Mouse (Mus musculus) midbrain, embryonic 14.5 days (tissue): ENCODE data around the gene Dpp6. TPM values are rescaled to one million over a fixed set of nuclear protein-coding genes. Genes with fewer than 3 reads are reported as not detected.

Source experiments
- ATAC-seq: fragments of 200-750 bp; cut with Nextera tagmentation; 2 replicates; pipeline ENCODE4 v1.8.0; 2017; ENCODE audit warnings: moderate number of reproducible peaks, moderate library complexity; ENCODE audit not compliant: low FRiP score, low TSS enrichment
- DNase-seq: peaks from one replicate; pipeline ENCODE4 v3.0.0-alpha.2; 2015
- H3K27ac ChIP-seq: fragments of 300-500 bp; sonication (generic); replicated peaks from 2 replicates; pipeline ENCODE4 v1.5.1; 2014; ENCODE audit warnings: mild to moderate bottlenecking, low read depth, low read length, moderate library complexity
- H3K27me3 ChIP-seq: fragments of 300-500 bp; sonication (generic); 2 replicates; pipeline ENCODE4 v1.6.1; 2014; ENCODE audit warnings: low read length, control low read depth, mixed read lengths; ENCODE audit not compliant: control insufficient read depth, insufficient read depth
- H3K36me3 ChIP-seq: fragments of 300-500 bp; sonication (generic); 2 replicates; pipeline ENCODE4 v1.6.1; 2014; ENCODE audit warnings: low read length, control low read depth; ENCODE audit not compliant: control insufficient read depth, insufficient read depth
- H3K4me1 ChIP-seq: fragments of 300-500 bp; sonication (generic); 2 replicates; pipeline ENCODE4 v1.6.1; 2014; ENCODE audit warnings: mild to moderate bottlenecking, antibody characterized with exemption, low read length, control low read depth; ENCODE audit not compliant: control insufficient read depth, insufficient read depth
- H3K4me2 ChIP-seq: fragments of 300-500 bp; sonication (generic); 2 replicates; pipeline ENCODE4 v1.6.1; 2014; ENCODE audit warnings: mild to moderate bottlenecking, low read length, moderate library complexity
- H3K4me3 ChIP-seq: fragments of 300-500 bp; sonication (generic); replicated peaks from 2 replicates; pipeline ENCODE4 v1.5.1; 2014; ENCODE audit warnings: low read depth, low read length
- H3K9ac ChIP-seq: fragments of 300-500 bp; sonication (generic); replicated peaks from 2 replicates; pipeline ENCODE4 v1.6.1; 2014; ENCODE audit warnings: mild to moderate bottlenecking, low read length, moderate library complexity
- H3K9me3 ChIP-seq: fragments of 300-500 bp; sonication (generic); 2 replicates; pipeline ENCODE4 v1.6.1; 2016; ENCODE audit warnings: low read length, control low read depth, mixed read lengths; ENCODE audit not compliant: control insufficient read depth
- WGBS: fragments of 180-500 bp; shearing (Covaris S2); extraction: QIAGEN DNeasy Blood & Tissue Kit; methylation state at CpG from one replicate; pipeline ENCODE4 v1.1.7; 2014; 5-methylcytosine and 5-hydroxymethylcytosine counted together
- polyA plus RNA-seq: library from polyadenylated mRNA; unstranded; fragments of >200 nt; fragmentation: Nextera tagmentation; extraction: Ambion mirVana; gene quantifications from 2 replicates; pipeline ENCODE4 v1.2.1, GENCODE M21; 2014

Dpp6 gene
- polyA plus RNA-seq, 1 experiment from 2014 or later, result 72.6 TPM

DNA sequence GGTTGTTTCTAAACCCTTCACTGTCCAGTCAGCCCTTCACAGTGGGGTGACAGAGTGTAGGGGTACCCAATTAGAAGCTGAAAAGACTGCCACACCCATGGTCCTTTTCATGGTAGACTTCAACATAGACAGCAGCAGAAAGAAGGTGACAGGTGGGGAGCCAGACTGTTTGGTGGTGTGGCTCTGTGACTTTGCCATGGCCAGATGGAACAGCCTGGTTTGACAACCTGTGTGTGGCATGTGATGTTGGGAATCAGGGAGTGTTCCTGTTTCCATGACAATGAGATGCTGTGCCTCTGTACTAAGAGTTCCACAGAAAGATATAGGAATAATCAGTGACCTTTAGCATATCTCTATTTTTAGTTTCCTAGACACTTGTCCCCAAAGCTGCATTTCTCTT lies 386.1 kb downstream of the Dpp6 start:
- DNase-seq (no peak), ATAC-seq (no peak)
- H3K4me1 ChIP-seq, result no peaks in the 10 kb centered on the region
- no peak overlapping the region for H3K4me3 ChIP-seq
- H3K27ac ChIP-seq, result no peak overlapping the region
- no peaks in the 10 kb centered on the region for H3K9me3 ChIP-seq
- no peaks in the 10 kb centered on the region for H3K27me3 ChIP-seq
- H3K36me3 ChIP-seq, result no peaks in the 10 kb centered on the region
- H3K4me2 ChIP-seq, result no peak overlapping the region
- H3K9ac ChIP-seq, result no peak overlapping the region

DNA sequence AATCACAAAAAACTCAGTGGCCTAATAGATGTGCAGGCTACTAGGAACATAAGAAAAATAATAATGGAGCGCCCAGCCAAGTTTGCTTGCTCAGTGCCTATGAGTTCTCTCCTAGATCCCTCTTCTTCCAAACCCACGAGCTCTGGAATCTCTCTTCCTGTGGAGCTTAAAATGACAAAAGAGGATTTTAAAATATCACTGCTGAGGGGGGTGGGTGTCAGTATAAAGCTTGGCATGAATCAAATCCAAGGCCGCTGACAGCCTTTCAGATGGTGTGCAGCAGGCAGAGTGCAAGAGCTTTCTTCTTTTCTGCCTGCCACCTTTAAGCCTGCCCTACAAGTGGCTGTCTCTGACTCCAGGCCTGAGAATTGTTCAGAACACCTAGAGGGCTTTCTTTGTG lies 387.7 kb downstream of the Dpp6 start:
- H3K4me2 ChIP-seq, result no peak overlapping the region
- H3K9ac ChIP-seq, result no peak overlapping the region
- 61% methylated on average over 3 of the region's 3 CpGs for WGBS
- no peak for ATAC-seq
- DNase-seq, result no peak
- no peak overlapping the region for H3K4me3 ChIP-seq
- H3K36me3 ChIP-seq, result no peaks in the 10 kb centered on the region
- no peaks in the 10 kb centered on the region for H3K9me3 ChIP-seq
- H3K27me3 ChIP-seq, result no peaks in the 10 kb centered on the region
- H3K27ac ChIP-seq, result no peak overlapping the region
- H3K4me1 ChIP-seq, result no peaks in the 10 kb centered on the region

DNA sequence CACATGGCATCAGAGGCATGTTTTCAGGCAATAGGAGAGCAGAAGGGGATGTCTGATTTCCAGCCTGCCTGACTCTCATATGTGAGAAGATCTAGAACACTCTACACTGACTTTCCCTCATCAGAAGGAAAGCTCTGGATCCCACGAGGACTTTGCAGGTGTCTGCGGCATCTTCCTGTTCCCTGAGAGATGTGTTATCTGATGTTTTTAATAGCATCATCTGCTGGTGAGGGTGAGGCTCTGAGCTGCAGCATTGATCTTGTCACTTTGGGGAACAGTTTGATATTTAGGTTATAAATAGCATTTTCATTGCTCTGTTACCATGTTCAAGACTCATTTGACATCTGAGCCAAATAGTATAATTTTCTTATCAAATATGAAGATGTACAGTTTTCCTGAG lies 388.8 kb downstream of the Dpp6 start:
- Histone ChIP-seq H3K4me3 (no peak overlapping the region), H3K36me3 (no peaks in the 10 kb centered on the region), H3K27ac (no peak overlapping the region), H3K27me3 (no peaks in the 10 kb centered on the region), H3K9ac (no peak overlapping the region), H3K4me2 (no peak overlapping the region), H3K4me1 (no peaks in the 10 kb centered on the region), H3K9me3 (no peaks in the 10 kb centered on the region)
- DNase-seq (no peak), ATAC-seq (no peak)
- 89% methylated on average over 2 of the region's 2 CpGs for WGBS

DNA sequence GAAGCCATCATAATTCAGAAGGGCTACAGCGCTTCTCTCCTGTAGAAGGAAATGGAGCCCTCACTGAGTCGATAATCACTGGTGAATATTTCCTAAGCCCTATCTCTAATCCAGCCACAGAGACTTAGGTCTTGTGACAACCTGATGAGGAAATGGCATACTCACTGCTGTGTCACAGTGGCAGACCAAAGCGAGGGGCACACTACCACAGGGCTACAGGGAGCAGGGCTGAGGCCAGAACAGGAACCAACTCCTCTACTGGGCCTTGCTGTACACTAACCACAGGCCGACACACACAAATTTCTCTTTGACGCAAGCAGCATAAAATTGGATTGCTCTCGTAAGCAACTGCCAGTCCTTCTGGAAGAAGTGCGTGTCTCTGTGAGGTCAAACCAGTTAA lies 389.2 kb downstream of the Dpp6 start:
- no peak overlapping the region for H3K4me2 ChIP-seq
- WGBS, result 85% methylated on average over 7 of the region's 7 CpGs
- no peak for ATAC-seq

DNA sequence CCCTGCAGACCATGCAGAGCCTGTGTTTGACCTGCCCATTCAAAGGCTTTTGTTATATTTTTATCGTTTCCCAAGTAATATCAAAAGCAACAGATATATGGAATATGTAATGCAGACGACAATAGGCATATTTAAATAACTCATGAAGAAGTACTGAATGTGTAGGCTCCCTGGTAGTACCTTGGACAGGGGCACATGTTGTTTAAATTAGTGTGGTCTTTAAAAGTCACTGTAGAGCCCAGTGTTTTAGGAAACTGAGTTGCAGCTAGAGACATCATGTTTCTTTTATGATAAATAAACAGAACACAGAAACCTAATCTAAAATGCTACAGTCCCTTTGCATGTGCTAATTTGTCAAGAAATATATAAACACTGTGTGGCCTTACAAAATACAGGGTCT lies 403.1 kb downstream of the Dpp6 start:
- H3K36me3 ChIP-seq, result no peaks in the 10 kb centered on the region
- 74% methylated on average over 2 of the region's 2 CpGs for WGBS
- no peaks in the 10 kb centered on the region for H3K9me3 ChIP-seq
- H3K27me3 ChIP-seq, result no peaks in the 10 kb centered on the region
- ATAC-seq, result no peak
- DNase-seq, result no peak
- no peak overlapping the region for H3K4me2 ChIP-seq
- H3K27ac ChIP-seq, result no peak overlapping the region
- no peaks in the 10 kb centered on the region for H3K4me1 ChIP-seq
- no peak overlapping the region for H3K4me3 ChIP-seq
- no peak overlapping the region for H3K9ac ChIP-seq

More for the DNA sequence above, 389.2 kb downstream of the Dpp6 start:
- Histone ChIP-seq H3K27ac (no peak overlapping the region), H3K9me3 (no peaks in the 10 kb centered on the region), H3K4me1 (no peaks in the 10 kb centered on the region), H3K4me3 (no peak overlapping the region), H3K27me3 (no peaks in the 10 kb centered on the region), H3K36me3 (no peaks in the 10 kb centered on the region), H3K9ac (no peak overlapping the region)
- DNase-seq, result no peak

DNA sequence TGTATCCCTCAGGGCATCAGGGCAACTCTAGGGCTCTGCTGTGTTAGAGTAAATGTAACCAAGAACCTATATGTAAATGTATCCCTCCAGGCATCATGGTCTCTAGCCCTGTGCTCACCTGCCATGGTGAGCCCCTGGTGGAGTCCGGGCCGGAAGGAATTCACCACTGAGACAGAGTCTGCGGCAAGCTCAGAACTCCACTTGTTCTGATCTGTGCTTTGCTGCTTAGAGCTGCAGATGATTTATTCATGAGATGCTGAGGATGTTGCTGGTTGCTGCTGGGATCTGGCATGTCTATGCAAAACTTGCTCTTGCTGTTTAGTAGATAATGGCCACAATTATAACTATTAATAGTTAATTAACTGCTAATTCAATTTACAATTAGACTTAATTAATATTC lies 425.1 kb downstream of the Dpp6 start:
- peak; percentile 34; the same call in 1 of the 2 replicates for ATAC-seq
- no peaks in the 10 kb centered on the region for H3K9me3 ChIP-seq
- peak; percentile 59 for DNase-seq
- no peaks in the 10 kb centered on the region for H3K27me3 ChIP-seq
- no peak overlapping the region for H3K4me3 ChIP-seq
- no peak overlapping the region for H3K9ac ChIP-seq
- H3K36me3 ChIP-seq, result no peaks in the 10 kb centered on the region
- no peaks in the 10 kb centered on the region for H3K4me1 ChIP-seq
- WGBS, result 32% methylated on average over 3 of the region's 3 CpGs
- no peak overlapping the region for H3K27ac ChIP-seq
- no peak overlapping the region for H3K4me2 ChIP-seq

DNA sequence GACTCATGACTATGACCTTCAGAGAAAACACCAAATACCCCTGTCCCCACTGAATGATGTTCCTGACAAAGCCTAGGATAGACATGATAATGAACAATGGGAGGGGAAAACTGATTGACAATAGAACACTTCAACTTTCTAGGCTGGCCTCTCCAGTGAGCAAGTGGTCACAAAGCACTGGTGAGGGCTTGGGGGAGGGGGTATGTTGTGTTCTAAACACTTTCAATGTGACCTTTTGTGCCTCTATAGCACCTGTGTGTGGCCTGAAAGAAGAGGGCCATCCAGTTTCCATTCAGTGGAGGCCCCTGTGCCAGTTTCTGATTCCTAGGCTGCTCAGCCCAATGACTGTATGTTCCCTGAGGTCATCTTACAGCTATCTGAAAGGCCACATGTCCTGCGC lies 426.2 kb downstream of the Dpp6 start:
- Histone ChIP-seq H3K9ac (no peak overlapping the region), H3K4me2 (no peak overlapping the region), H3K27me3 (no peaks in the 10 kb centered on the region), H3K36me3 (no peaks in the 10 kb centered on the region), H3K4me1 (no peaks in the 10 kb centered on the region), H3K9me3 (no peaks in the 10 kb centered on the region), H3K27ac (no peak overlapping the region), H3K4me3 (no peak overlapping the region)
- 93% methylated on average over 1 of the region's 1 CpGs for WGBS
- DNase-seq (no peak), ATAC-seq (no peak)

DNA sequence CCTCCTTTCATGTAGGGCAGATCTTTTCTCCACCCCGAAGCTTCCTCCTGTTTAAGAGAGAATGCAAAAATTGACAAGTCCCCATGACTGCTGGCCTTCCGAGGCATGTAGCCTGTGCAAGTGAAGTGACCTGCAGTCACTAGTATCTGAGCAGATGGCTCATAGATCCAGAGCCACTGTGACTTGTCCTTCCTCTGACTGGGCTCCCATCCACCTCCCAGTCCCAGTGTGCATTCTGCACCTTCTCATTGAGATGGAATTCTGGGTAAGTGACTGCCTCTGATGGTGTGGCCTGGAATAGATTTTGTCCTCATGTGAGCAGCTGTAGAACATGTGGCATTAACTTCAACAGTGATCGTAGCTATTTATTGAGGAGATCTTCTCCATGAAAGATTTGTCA lies 430.8 kb downstream of the Dpp6 start:
- H3K4me1 ChIP-seq, result no peaks in the 10 kb centered on the region
- no peak overlapping the region for H3K27ac ChIP-seq
- H3K9ac ChIP-seq, result no peak overlapping the region
- no peak overlapping the region for H3K4me3 ChIP-seq
- no peak overlapping the region for H3K4me2 ChIP-seq
- H3K27me3 ChIP-seq, result no peaks in the 10 kb centered on the region
- ATAC-seq (no peak), DNase-seq (no peak)
- H3K36me3 ChIP-seq, result no peaks in the 10 kb centered on the region
- no peaks in the 10 kb centered on the region for H3K9me3 ChIP-seq
- WGBS, result 89% methylated on average over 3 of the region's 3 CpGs

DNA sequence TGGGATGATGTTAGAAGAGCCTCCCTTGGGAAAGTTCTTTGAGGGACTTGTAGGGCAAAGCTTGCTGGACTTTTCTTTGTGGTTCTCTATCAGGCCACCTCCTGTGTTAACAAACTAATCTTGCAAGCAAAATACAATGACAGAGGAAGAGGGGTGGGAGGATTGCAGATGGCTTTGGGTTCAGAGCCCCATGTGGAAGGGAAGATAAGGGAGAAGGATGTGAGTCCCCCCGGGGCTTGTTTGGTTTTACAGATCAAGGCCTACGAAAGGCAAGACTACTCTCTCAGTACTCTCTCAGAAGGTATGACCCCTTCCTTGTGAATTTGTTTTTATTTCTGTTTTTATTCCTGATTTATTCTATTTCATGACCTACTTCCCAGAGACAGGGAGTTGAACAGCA lies 431.7 kb downstream of the Dpp6 start:
- Histone ChIP-seq H3K27me3 (no peaks in the 10 kb centered on the region), H3K36me3 (no peaks in the 10 kb centered on the region), H3K4me1 (no peaks in the 10 kb centered on the region), H3K9ac (no peak overlapping the region), H3K4me3 (no peak overlapping the region), H3K4me2 (no peak overlapping the region), H3K27ac (no peak overlapping the region), H3K9me3 (no peaks in the 10 kb centered on the region)
- ATAC-seq (no peak), DNase-seq (no peak)
- WGBS, result 84% methylated on average over 2 of the region's 2 CpGs
